Mouse (Mus musculus) lung, adult 2 months (tissue): Measurements from ENCODE around the gene Arhgef12. TPM values are rescaled to one million over a fixed set of nuclear protein-coding genes. Genes with fewer than 3 reads are reported as not detected.

Source experiments
- DNase-seq: peaks from one replicate; pipeline ENCODE4 v3.0.0; 2022
- H3K4me1 ChIP-seq: fragments of 200-500 bp; 2 replicates; pipeline ENCODE4 v1.6.1; 2011; ENCODE audit warnings: low read length; ENCODE audit not compliant: control insufficient read depth, insufficient read depth
- H3K4me3 ChIP-seq: fragments of 200-500 bp; replicated peaks from 2 replicates; pipeline ENCODE3; 2011; ENCODE audit warnings: low read depth, mild to moderate bottlenecking, control low read depth, low read length; ENCODE audit errors: extremely low read depth
- CTCF ChIP-seq: fragments of 200-500 bp; IDR thresholded peaks from 2 replicates; pipeline ENCODE4 v1.5.1; 2011; ENCODE audit warnings: mild to moderate bottlenecking, low read length, control low read depth; ENCODE audit not compliant: insufficient read depth
- POLR2A ChIP-seq: fragments of 200-500 bp; IDR thresholded peaks from 2 replicates; pipeline ENCODE4 v1.6.1; 2011; ENCODE audit warnings: low read depth, mild to moderate bottlenecking, control low read depth, low read length, borderline replicate concordance; ENCODE audit errors: extremely low read depth
- WGBS: fragments of 180-500 bp; shearing (Covaris S2); methylation state at CpG from one replicate; pipeline ENCODE4 v1.1.7; 2018; 5-methylcytosine and 5-hydroxymethylcytosine counted together
- polyA plus RNA-seq: library from polyadenylated mRNA; depleted of rRNA; stranded (reverse); fragments of >200 nt; gene quantifications from 2 replicates; pipeline ENCODE4 v1.2.3, GENCODE M21; 2012; rRNA removed

Arhgef12 gene
- polyA plus RNA-seq, 1 experiment: 62.4 TPM

DNA sequence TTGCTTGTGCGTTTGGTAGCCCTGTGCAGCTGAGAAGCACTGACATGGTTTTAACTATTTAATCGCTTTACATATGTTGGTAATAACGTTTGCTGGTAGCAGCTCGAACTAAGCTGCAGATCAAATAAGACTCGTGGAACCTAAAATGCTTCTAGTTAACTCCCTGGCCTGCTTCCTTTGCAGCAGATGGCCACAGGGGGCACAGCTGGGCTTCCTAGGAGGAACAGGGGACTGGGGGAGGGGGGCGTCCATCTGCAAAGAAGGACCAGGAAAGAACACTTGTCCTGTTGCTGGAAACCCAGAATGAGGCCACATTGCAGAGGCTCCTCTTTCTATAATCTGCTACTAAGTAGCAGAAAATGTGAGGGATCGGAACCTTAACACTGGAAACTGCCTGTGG, 186.8 kb downstream of the Arhgef12 start:
- Histone ChIP-seq H3K4me1 (no peaks in the 10 kb centered on the region), H3K4me3 (no peak overlapping the region)
- no peak for DNase-seq
- TF ChIP-seq POLR2A: no peak
- no peak for TF ChIP-seq CTCF
- 62% methylated on average over 7 of the region's 7 CpGs for WGBS

GRCm38 (mm10) chr9:42917911-42918310, 189.1 kb downstream of the Arhgef12 start:
- 90% methylated on average over 7 of the region's 7 CpGs for WGBS

More at GRCm38 (mm10) chr9:42917911-42918310, 189.1 kb downstream of the Arhgef12 start:
- no peak for TF ChIP-seq CTCF
- TF ChIP-seq POLR2A: no peak
- no peak for DNase-seq
- Histone ChIP-seq H3K4me1 (no peaks in the 10 kb centered on the region), H3K4me3 (no peak overlapping the region)

Other genes starting within 250 kb of the Arhgef12 start
- gene Grik4, start 162.7 kb downstream of the Arhgef12 start, polyA plus RNA-seq: 0.31 and 0.93 TPM in 2 replicates
- 1.8 and 7.4 TPM in 2 replicates for gene Tmem136, start 9.3 kb upstream of the Arhgef12 start, polyA plus RNA-seq
- gene Pou2f3, start 103.1 kb upstream of the Arhgef12 start, polyA plus RNA-seq: 0.07 and 0.46 TPM in 2 replicates
- gene Oaf, start 132.7 kb upstream of the Arhgef12 start, polyA plus RNA-seq: 9.2 and 10.1 TPM in 2 replicates
- 6.1 and 25.1 TPM in 2 replicates for gene Trim29, start 203.6 kb upstream of the Arhgef12 start, polyA plus RNA-seq